Mouse (Mus musculus) spleen, adult 2 months (tissue): ENCODE results near the gene Lrp3. TPM values are rescaled to one million over a fixed set of nuclear protein-coding genes. Genes with fewer than 3 reads are reported as not detected.

Source experiments
- DNase-seq, 2 experiments: peaks; one replicate each; pipeline versions ENCODE4 v3.0.0 to v3.0.0-alpha.2; 2012 to 2021; ENCODE audit warnings: low spot score in 2 of 2, low read depth in 1 of 2
- H3K27ac ChIP-seq: fragments of 200-500 bp; 2 replicates; pipeline ENCODE4 v1.5.1; 2012; ENCODE audit warnings: low read length, inconsistent platforms; ENCODE audit not compliant: insufficient read depth
- H3K27me3 ChIP-seq: fragments of 200-500 bp; 2 replicates; pipeline ENCODE4 v1.6.1; 2012; ENCODE audit warnings: mild to moderate bottlenecking, moderate library complexity, low read length, inconsistent platforms; ENCODE audit not compliant: control insufficient read depth, insufficient read depth
- H3K36me3 ChIP-seq: fragments of 200-500 bp; 2 replicates; pipeline ENCODE4 v1.6.1; 2012; ENCODE audit warnings: mild to moderate bottlenecking, low read length, inconsistent platforms; ENCODE audit not compliant: control insufficient read depth, insufficient read depth
- H3K4me1 ChIP-seq: fragments of 200-500 bp; 2 replicates; pipeline ENCODE4 v1.6.1; 2011; ENCODE audit warnings: inconsistent platforms; ENCODE audit not compliant: control insufficient read depth, insufficient read depth, insufficient read length
- H3K4me3 ChIP-seq: fragments of 200-500 bp; 2 replicates; pipeline ENCODE4 v1.5.1; 2011; ENCODE audit warnings: mild to moderate bottlenecking, inconsistent platforms; ENCODE audit not compliant: insufficient read depth, insufficient read length; ENCODE audit errors: extremely low read depth
- CTCF ChIP-seq: fragments of 200-500 bp; IDR thresholded peaks from 2 replicates; pipeline ENCODE4 v1.5.1; 2011; ENCODE audit warnings: mild to moderate bottlenecking, inconsistent platforms; ENCODE audit not compliant: insufficient read depth, insufficient read length, insufficient replicate concordance; ENCODE audit errors: extremely low read depth
- POLR2A ChIP-seq: fragments of 200-500 bp; IDR thresholded peaks from 2 replicates; pipeline ENCODE4 v1.6.1; 2011; ENCODE audit warnings: low read depth, low read length, inconsistent platforms
- WGBS: fragments of 180-500 bp; shearing (Covaris S2); methylation state at CpG from one replicate; pipeline ENCODE4 v1.1.7; 2018; 5-methylcytosine and 5-hydroxymethylcytosine counted together
- polyA plus RNA-seq: library from polyadenylated mRNA; depleted of rRNA; stranded (reverse); fragments of >200 nt; gene quantifications from 2 replicates; pipeline ENCODE4 v1.2.3, GENCODE M21; 2012

Lrp3 gene
- polyA plus RNA-seq, 1 experiment, result 3.6 TPM

DNA sequence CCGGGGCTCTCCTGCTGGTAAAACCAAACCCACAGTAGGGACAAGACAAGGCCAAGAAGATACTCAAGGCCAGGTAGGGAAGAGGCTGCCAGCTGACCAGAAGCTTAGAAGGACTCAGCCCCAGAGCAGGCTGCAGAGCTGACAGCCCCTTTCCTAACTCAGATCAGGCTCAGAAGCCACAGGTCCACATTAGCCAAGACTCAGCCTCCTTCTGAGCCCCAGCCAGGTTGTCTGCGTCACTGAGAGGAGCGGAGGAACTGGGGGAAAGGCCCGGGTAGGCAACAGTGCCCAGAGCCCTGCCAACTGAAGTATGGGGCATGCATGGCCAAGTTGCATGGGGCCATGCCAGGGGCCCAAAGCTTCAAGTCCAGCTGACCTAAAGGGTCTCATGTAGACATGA is 42.8 kb downstream of the Lrp3 start:
- no peak overlapping the region for H3K4me3 ChIP-seq
- TF ChIP-seq POLR2A (no peak), CTCF (no peak)
- no peaks in the 10 kb centered on the region for H3K27me3 ChIP-seq
- H3K27ac ChIP-seq, result no peak overlapping the region
- no peaks in the 10 kb centered on the region for H3K4me1 ChIP-seq
- 74% methylated on average over 4 of the region's 4 CpGs for WGBS
- DNase-seq, result no peak
- no peaks in the 10 kb centered on the region for H3K36me3 ChIP-seq

DNA sequence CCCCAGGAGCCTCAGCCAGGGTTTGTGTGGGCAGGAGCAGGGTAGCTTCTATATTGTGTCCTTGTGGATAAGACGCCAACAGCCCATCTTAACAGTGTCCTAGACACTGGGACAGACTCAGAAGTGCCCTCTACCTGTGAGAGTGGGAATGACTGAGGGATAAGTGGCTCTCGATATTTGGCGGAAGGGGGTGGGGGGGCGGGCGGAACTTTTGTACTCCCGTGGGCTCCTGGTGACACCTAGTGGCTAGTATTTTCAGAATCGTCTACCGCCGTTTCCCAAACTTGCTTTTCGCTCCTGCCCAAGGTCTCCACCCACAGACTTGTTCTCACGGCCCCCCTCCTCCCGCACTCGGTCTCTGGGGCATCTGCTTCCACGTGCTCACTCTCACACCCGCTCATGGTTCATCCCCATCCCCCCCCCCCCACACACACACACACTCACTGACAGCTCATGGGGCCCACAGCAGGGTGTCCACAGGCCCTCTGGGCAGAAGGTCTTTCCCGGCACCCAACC is 43.4 kb downstream of the Lrp3 start:
- TF ChIP-seq CTCF, result peak; percentile 35; the same call in 1 of the 2 replicates
- no peak for TF ChIP-seq POLR2A
- H3K4me1 ChIP-seq, result no peaks in the 10 kb centered on the region
- WGBS, result 3% methylated on average over 16 of the region's 16 CpGs
- no peak overlapping the region for H3K27ac ChIP-seq
- H3K36me3 ChIP-seq, result no peaks in the 10 kb centered on the region
- H3K27me3 ChIP-seq, result no peaks in the 10 kb centered on the region
- DNase-seq, result peak; percentile 36 to 41
- no peak overlapping the region for H3K4me3 ChIP-seq

DNA sequence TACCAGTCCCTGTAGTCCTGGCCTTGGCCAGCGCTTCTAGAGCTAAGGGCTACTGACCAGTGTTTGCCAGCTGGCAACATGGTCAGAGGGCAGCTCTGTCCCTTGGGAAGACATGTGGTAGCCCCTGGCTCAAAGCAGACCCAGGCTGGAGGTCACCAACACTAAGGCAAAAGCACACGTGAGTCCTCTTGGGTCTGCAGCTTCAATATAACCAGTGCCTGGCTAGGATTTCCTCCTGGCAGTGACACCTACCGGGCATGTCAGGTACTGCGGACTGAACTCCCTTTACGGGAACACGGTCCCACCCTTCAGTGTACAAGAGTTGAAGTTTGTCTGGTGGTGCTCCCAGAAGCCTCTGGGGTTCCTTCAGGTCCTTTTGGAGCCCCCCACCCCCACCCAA is 46.0 kb downstream of the Lrp3 start:
- 18% methylated on average over 6 of the region's 6 CpGs for WGBS
- no peak overlapping the region for H3K4me3 ChIP-seq
- TF ChIP-seq POLR2A, result no peak
- peak; percentile 80; the same call in 1 of the 2 replicates for TF ChIP-seq CTCF
- no peaks in the 10 kb centered on the region for H3K36me3 ChIP-seq
- DNase-seq, result peak; percentile 23 to 78
- no peaks in the 10 kb centered on the region for H3K27me3 ChIP-seq
- no peak overlapping the region for H3K27ac ChIP-seq
- H3K4me1 ChIP-seq, result no peaks in the 10 kb centered on the region

DNA sequence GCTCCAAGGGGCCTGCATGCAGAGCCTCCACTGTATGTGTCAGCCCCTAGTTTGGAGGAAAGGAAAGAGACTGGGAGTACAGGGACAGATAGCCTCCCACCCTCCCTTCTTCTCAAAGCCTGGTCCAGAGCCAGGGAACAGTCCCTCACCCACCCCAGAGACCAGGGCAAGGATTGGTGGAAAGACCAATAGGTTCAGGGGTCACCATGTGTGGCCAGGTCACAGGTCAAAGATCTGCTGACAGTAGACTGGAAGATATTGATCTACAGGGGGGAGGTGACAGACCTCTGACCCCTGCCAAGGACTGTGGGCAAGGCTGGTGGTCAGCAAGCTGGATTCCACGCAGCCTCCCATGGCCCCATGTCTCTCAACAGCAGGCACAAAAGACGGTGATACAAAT is 47.4 kb downstream of the Lrp3 start:
- Histone ChIP-seq H3K4me1 (no peaks in the 10 kb centered on the region; the same call in 1 of the 2 replicates), H3K27ac (no peak overlapping the region), H3K4me3 (no peak overlapping the region), H3K36me3 (no peaks in the 10 kb centered on the region), H3K27me3 (no peaks in the 10 kb centered on the region)
- no peak for DNase-seq
- TF ChIP-seq CTCF, result no peak
- no peak for TF ChIP-seq POLR2A
- 85% methylated on average over 2 of the region's 2 CpGs for WGBS

DNA sequence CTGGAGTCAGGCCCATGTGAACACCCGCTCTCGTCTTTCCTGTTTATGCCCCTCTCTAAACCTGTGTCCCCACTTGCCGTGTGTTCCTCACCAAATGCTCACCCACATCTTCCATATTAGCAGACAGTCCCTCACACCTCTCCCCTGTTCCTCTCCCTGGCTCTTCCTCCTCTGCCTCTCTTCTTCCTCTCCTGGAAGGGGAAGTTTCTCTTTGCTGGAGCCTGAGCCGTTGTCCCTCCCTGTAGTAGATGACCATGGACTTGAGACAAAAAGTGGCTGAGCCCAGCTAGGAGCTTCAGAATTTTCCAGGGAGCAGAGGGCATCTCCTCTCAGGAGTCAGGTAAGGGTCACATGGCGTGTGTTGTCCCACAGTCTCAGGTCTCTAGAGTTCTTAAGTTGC is 48.3 kb downstream of the Lrp3 start:
- H3K27me3 ChIP-seq, result no peaks in the 10 kb centered on the region
- H3K36me3 ChIP-seq, result no peaks in the 10 kb centered on the region
- DNase-seq, result no peak
- WGBS, result 59% methylated on average over 5 of the region's 5 CpGs
- no peak overlapping the region for H3K27ac ChIP-seq
- no peak overlapping the region for H3K4me3 ChIP-seq
- H3K4me1 ChIP-seq, result no peaks in the 10 kb centered on the region; the same call in 1 of the 2 replicates
- TF ChIP-seq POLR2A (no peak), CTCF (no peak)

DNA sequence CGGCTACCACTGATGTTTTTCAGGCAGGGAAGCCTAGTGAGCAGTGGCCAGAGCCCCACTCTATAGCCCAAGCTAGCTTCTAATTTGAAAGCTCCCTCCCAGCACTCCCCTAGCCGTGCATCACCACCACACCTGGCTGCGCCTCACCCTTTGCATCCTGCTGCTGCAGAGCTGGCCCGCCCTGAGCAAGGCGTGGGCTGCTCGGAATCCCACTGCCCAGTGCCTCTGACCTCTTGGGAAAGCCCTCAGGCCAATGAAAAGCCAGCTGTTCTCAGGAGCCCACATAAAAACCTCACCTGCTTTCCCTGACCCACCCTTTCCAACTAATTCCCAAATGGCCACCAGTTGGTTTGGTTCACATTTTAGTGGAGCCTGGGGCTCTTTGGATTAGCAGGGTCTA is 51.2 kb downstream of the Lrp3 start:
- no peaks in the 10 kb centered on the region for H3K36me3 ChIP-seq
- no peak overlapping the region for H3K27ac ChIP-seq
- TF ChIP-seq POLR2A (no peak), CTCF (no peak)
- no peak overlapping the region for H3K4me3 ChIP-seq
- 94% methylated on average over 6 of the region's 6 CpGs for WGBS
- no peaks in the 10 kb centered on the region for H3K27me3 ChIP-seq
- DNase-seq, result no peak
- H3K4me1 ChIP-seq, result no peaks in the 10 kb centered on the region; the same call in 1 of the 2 replicates

DNA sequence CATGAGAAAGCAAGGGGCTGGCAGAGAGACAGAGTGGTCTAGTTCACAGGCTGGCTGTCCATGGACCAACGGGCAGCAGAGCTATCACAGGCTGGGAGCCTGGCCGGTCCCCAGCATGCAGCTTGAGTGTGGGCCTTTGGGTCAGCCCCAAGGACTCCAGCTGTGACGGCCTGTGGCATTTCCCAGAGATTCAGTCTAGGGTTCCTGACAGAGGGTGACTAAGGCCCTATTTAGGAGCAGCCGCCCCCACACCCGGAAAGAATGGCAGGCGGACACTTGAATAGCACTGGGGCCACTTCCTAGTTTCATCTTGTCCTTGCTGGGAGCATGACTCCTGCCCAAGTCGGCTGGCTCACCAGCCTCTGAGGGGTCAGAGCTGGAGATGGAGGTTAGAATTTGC is 51.7 kb downstream of the Lrp3 start:
- TF ChIP-seq CTCF (no peak), POLR2A (no peak)
- Histone ChIP-seq H3K4me1 (no peaks in the 10 kb centered on the region; the same call in 1 of the 2 replicates), H3K27ac (no peak overlapping the region), H3K27me3 (no peaks in the 10 kb centered on the region), H3K36me3 (no peaks in the 10 kb centered on the region), H3K4me3 (no peak overlapping the region)
- DNase-seq, result no peak
- 77% methylated on average over 7 of the region's 7 CpGs for WGBS
